Mouse (Mus musculus): ENCODE measurements around the gene Mapkap1.

- no peak for TF ChIP-seq CTCF (IDR thresholded peaks at IDR 0.05; ENCODE audit: low read depth)
- TF ChIP-seq EP300 (optimal IDR thresholded peaks at IDR 0.05), result no peak
Measured at GRCm38 (mm10) chr2:34526527-34527371, 120.2 kb downstream of the Mapkap1 start.

Data from stomach, postnatal 0 days (tissue).